Mouse (Mus musculus) granulocyte monocyte progenitor cell, adult 5-6 weeks (primary cell): ENCODE data around the gene Iqch. TPM values are rescaled to one million over a fixed set of nuclear protein-coding genes. Genes with fewer than 3 reads are reported as not detected.

Experiments used
- ATAC-seq: replicated peaks from 2 replicates; pipeline ENCODE4 v1.8.0; 2016; ENCODE audit warnings: mild to moderate bottlenecking, moderate TSS enrichment, inconsistent platforms; ENCODE audit not compliant: poor library complexity, severe bottlenecking
- total RNA-seq, 2 experiments: library from RNA; stranded (forward) in 1 of 2; stranded (reverse) in 1 of 2; fragments of 200-712, 200-1000 nt in 1 of 2; fragments of >200 nt in 1 of 2; fragmentation: Nextera tagmentation in 1 of 2; gene quantifications; 2 replicates each; pipeline ENCODE4 v1.2.3; 2014 to 2017

Gene Iqch
- total RNA-seq (2014; fragmentation: Nextera tagmentation) (not detected in 2 replicates), total RNA-seq (2017) (not detected in 2 replicates)

DNA sequence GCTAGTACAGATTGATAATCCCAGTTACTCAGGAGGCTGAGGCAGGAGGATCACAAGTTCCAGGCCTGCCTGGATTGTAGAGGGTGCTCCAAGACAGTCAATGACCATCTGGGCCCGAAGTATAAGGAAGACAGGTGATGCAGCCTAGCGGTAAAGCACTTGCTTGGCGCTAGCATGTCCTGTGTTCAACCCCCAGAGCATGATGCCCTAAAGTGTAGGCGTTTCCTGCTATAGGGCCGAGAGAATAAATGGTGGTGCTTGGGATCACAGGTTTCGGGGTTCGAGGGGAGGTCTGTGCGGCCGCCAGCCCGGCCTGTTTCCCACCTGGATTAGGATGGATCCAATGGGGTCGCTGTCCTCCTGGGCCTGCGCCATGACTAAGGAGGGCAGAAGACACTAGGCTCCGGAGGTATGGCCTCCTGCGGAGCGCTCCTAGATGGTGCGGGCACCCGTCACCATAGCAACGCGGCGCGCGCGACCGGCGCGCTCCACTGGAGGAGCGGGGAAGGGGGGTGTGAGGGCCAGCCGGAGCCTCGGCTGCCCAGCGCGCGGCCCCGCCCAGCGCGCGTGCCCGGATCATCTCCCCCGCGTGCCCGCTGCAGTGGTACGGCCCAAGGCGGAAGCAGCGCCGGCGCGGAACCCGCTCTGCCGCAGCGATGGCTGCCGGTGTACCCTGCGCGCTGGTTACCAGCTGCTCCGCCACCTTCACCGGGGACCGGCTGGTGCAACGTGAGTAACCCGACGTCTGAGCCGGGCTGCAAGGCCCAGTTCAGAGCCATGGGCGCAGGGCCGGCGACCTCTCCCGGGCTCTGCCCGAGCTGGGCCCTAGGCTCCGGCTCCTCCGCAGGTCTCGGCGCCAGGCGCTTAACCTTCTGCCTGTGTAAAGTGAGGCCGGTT, at the start of gene Iqch, which contains the start of gene Aagab:
Gene Iqch, minus strand, starts transcription at position 451 of the 897 bp plus-strand sequence.
Gene Aagab, plus strand, starts transcription at position 618 of the 897 bp plus-strand sequence.
- ATAC-seq: peak; percentile 97

DNA sequence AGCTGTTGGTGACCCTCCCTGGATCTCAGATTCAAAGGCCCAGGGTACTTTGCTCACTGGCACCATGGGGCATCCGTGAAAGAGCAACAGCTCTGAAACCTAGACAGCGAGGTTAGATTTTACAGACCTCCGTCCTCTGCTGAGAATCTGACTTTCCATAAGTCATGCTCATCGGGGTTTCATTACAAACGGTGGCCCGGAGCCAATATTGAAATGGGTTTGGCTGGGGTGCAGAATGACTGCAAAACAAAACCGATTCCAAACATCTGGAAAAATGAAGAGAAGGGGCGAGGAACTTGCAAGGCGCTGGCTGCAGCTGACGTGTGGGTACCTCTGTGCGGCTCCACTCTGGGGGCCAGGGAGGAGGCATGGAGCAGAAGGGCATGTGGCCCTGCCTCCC, 49.3 kb upstream of the Iqch start:
- ATAC-seq: no peak

DNA sequence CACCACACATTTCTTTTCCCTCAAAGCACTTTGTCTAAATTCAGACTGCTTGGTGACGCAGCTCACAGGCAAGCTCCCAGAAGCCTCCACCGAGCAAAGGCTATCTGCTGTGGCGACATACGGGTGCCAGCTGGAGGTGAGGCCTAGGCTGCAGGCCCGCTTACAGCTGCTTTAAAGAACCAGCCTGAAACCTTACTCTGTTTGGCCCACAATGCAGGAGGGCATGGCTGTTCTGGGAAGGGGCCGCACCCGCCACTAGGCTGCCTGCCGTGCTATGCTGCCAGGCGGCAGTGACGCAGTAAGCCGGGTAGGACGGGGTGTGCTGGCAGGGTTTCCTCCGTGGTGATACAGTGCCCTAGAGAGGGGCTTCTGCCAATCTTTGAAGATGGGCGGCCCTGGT, 48.6 kb upstream of the Iqch start:
- ATAC-seq: no peak

DNA sequence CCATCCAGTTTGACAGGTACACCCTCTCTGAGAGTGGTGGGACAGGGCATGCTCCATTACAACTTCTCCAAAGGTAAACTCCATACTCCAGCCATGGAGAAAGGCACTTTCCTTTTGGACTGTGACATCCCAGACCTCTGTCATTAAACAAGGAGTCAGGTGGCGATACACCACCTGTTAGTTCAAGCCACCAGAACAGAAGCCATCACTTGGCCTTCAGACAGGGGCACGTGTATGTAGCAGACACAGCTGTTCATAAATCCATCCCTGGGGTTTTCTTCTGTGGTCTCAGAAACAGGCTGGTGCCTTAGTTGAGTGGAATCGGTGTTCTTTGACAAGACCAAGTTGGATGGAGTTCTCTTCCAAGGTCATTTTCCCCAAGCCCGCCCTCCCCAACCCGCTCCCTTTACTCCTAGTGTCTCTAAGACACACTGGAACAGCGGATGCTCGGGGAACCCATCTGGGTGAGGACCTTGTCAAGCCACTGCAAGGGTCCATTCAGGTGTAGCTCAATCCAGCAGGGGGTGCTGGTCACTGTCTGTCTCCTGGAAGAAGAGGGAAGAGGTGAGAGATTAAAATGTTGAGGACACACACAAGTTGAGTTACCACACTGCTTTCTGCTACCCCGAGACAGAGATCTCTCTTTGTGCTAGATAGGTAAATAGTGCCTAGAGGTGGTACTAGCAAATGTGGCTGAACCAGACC, 47.7 kb upstream of the Iqch start:
- ATAC-seq: no peak

DNA sequence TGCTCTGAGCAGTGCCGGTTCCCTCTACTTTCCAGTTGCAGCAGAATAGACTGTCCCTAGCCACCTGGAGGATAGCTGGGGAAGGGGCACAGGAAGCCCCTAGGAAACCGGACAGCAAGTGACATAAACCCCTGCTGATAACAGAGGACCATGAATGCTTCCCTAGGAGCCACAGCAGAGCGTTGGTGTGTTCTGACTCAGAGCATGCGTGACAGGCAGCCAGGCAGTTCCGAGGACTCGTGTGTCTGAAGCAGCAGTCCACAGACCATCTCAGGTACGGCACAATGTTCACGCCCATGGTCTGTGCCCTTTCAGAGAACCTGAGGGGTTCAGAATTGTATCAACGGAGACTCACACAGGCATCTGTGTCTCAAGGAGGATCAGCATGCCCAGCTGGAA, 46.2 kb upstream of the Iqch start:
- ATAC-seq: no peak

DNA sequence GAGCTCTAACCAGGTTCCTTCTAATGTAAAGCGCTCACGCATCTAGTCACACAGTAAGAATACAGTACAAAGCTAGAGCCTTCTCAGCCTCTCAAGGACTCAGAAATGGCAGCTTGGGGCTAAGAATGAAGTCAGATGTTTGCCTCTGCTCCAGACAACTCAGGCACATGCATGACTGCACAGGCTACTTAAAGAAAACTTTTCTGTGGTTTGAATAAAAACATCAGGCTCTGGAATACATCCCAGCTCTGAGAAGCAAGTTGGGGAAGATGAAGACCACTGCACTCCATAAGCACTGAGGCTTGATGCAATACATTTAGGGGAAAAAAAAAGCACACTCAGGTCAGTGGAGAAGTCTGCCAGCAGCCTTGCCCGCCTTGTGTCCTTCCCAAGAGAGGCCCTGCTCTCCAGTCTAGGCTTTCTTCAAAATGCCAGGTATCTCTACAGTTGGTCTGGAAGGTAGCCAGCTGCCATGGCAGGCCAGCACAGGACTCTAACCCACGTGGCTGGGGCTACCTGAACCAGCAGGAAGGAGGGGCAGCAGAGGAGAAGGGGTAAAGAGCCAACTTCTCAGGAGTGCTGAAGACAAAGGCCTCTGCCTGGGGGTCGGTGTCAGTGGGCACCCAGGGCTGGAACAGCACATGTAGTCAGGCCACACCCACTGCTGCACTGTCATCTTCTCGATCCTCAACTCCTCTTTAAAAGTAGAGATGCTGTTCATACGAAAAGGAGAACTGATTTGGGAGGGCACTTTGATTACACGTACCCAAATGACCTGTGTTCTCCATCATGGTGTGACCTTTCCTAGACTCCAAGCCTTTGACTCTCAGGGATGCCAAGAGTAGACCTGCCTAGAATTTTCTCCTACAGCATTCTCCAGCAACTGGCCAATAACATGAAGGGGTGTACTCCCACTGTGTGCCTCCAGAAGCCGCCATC, 45.6 kb upstream of the Iqch start:
- ATAC-seq: no peak

DNA sequence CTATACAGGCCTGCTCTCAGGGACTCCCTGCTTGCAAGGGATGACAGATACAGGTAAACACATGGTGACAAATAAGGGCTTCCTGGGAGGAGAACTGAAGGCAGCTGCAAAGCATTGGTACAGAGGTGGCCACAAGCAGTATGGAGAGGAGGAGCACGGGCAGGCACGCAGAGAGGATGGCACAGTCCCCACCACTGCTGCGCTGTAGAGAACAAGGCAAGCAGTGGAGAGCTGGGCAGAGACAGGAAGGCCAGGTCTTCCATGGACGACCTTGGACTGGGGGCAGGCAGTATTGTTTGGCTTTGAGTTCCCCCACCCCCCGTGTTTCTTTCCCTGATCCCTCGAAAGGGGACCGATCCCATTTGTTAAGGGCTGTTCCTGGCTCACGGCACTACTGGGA, 42.8 kb upstream of the Iqch start:
- no peak for ATAC-seq

DNA sequence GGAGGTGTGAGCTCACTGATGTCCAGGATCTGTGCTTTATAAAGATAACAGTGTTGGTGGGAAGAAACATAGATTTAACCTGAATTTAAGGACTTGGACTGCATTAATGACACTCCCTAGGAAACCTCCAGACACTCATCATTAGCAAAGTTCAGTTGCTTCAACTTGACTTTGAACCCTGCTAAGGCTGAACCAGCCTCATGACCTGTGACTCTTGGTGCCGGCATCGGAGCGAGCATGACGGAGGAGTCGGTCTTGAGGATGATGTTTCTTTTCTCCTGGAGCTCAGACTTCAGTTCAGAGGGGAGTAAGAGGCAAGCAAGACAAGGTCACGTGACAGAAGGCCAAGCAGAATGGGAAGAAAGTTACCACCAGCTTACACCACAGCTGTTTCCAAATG, 41.7 kb upstream of the Iqch start:
- no peak for ATAC-seq

DNA sequence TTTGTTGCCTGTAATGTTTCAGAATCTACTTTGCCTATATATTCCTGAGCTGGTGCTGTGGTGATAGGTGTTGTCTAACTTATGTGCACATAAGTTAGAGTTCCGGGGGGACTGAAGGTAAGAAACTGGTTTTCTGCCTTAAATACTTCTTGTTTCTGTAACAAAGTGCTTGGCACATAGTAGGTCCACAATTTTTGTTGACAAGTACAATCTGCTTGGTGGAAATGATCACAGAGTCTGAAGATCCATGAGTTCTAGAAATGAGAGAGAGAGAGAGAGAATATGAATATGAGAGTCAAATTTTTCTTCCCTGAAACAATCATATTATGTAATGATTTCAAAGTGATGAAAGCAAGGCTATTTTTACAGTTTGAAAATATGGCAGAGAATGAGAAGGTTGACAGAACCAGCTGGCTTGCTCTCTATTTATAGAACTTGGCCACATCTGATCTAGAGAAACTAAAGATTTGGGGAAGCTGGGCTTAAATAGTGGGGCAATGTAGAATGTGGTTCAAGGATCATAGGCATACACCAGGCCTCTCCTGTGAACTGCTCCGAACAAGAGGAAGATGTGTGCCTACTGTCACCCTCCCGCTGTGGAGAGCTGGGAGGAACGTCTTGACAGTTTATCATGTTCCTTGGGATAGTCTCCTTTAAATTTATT, 39.8 kb upstream of the Iqch start:
- peak; percentile 88 for ATAC-seq

DNA sequence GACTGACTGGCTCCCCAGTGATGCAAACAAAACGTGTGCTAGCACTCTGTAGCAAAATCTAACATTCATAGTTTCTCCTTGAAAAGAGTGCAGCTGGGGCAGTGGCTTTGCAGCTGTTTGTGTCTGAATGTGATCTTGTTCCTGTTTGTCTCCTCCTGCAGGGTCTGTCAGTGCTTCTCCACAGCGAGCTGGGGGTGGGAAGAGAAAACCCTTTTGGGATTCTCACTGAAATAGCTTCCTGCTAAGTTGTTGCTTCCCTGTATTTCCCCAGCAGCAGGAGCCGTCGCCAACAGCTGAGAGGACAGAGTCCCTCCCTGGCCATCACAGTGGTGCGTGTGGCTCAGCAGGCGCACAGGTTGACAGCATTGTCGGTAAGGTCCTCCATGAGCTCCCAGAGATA, 33.8 kb upstream of the Iqch start:
- no peak for ATAC-seq

DNA sequence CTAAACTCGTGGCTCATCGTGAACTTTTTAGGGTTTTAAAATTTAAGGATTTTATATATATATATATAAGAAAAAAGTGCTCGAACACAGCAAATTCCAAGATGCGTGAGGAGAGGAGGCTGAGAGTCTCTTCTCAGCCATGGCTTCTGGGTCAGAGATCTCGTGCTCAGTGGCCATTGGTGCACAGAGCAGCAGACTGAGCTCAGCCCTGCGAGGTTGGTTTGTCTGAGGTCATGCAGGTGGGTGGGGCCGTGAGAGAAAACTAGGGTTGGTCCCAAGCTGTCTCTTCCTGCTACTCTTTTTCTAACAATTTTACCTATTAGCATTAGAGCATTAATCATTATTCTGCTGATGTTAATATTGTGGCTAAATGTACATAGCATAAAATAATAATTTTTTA, 31.0 kb upstream of the Iqch start:
- ATAC-seq: no peak

DNA sequence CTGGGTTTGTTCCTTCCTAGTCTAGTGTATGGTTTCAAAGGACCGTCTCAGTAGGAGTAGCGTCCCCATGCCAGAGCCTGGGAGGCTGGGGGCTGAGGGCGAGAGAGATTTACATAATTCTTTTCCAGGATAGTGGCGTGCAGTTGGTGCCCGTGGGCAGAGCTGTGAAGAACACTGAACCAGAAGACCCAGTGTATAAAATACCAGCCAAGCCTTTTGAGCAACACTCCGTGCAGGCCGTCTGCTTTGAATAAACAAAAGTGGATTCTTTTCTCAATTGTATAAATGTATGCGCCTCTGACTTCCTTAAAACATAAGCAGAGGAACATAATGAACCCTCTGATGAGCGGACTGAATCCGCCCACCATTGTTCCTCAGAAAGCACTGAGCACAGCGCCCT, 30.6 kb upstream of the Iqch start:
- ATAC-seq: no peak

DNA sequence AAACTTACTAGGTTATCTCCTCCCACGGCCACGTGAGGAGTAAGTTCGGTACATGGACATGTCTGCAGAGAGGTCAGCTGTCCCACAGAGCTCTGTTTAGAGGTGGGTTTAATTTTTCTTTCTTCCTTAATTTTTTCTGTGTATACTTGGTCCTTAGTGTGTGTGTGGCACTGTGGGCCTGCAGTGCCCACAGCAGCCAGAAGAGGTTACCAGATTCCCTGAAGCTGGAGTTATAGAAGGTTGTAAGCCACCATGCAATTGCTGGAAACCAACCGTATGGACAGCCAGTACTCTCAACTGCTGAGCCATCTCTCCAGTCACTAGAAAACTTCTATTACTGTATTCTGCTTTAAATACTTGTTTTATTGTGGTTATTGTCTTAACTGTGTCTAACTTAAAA, 29.8 kb upstream of the Iqch start:
- no peak for ATAC-seq

DNA sequence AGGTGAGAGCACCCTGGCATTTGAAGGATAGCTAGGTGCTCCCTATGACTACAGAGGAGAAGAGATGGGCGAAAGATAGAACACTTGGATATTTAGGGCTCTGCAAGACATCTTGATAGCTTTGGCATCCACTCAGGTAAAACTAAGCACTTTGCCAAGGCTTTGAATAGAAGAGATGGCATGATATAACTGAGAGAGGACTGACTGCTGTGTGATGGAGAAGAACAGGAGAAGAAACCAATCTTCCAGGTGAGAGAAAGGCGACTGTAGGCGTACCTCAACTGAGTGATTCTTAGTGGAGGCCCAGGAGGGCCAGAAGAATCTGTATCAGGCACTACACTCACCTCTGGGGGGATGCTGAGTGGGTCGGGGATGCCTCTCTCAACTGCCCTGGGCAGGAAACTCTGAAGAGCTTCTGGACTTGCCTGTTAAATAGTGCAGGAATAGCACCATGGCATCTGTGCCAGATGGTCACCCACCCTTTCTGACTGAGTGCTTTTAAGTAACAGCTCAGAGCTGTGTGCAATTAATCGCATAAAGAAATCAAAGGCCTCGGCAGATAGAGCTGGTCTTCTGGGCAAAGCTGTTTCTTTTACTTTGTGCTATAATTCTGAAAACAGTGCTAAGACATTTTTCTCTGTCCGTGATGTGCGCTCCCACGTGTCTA, 22.9 kb upstream of the Iqch start:
- ATAC-seq: no peak

DNA sequence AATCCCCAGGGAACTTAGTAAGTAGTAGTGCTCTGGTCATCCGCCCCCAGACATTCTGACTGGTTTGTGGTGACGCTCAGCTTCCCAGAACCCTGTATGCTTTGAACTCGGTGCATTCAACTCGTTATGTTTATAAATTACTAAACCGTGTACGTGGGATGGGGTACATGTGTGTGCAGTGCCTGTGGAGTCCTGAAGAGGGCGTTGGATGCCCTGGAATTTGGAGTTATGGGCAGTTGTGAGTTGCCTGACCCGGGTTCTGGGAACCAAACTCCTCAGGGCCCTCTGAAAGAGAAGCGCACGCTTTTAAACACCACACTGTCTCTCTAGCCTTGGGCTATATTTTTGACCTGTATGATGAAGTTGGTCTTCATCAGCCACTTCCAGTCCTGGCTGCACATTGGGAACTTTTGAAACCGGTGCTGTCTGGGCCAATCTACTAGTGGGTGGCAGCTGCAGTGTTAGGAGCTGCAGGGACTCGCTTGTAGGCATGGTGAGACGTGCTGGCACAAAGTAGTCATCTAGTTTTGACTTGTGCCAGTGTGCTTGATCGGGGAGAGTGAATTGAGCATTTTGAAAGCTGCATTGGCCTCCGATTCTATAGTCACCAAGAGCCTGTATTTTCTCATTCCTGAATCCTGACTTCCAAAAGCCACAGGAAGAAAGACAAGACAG, 21.7 kb upstream of the Iqch start:
- ATAC-seq: no peak

DNA sequence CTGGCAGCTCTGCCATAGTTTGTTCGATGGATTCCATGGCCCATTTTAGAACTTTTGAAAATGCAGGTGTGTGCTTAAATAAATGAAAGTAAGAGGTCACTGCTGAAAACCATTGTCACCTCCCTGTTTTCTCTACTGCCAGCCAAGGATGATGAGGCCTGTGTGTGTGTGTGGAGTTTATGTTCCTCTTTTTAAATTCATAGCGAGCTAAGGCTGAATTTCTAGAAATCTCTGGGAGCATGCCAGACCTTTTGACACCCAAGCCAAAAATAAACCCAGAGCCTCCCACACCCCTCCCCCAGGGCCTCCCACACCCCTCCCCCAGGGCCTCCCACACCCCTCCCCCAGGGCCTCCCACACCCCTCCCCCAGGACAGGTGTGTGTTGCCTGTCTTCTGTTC, 15.7 kb upstream of the Iqch start:
- no peak for ATAC-seq

DNA sequence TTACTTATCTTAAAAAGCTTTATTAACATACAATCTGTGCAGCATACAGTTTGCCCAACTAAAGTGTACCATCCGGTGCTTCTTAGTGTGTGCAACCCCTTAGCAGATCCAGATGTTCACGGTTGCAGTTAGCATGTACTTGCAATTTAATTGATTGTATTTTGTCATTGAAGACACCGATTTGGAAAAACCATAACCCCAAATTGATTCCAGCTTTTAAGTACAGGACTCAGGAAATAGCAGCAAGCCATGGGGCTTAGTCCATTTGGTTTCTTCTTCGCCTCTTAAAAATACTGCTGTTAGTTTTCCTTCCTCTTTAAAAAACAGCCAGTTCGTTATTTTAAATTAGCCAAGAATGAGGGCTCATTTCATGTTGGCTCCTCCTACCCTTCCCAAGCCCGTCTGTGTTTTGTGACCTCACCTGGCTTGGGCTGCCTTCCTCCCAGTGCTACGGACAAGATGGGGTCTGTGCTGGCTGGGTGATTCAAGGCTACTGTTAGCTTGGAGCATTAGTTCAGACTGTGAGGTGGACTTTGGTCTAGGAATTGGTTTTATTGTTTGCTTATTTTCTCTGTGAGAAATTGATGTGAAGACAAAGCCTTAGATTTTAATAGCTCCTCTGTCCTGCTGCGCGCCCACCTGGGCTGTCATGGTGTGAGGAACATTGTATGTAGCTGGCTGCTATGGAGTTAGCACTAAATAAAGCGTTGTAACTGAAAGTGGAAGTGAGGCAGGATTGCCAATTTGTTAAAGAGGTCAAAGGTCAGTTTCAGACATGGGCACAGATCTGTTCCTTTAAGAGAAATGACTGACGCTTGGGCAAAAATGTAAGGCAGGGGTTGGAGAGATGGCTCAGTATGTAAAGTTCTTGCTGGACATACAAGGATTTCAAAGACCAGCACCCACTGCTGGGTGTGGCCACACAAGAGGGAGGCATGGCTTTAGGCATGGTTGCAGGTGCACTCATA, 12.0 kb upstream of the Iqch start:
- peak; percentile 21 for ATAC-seq

DNA sequence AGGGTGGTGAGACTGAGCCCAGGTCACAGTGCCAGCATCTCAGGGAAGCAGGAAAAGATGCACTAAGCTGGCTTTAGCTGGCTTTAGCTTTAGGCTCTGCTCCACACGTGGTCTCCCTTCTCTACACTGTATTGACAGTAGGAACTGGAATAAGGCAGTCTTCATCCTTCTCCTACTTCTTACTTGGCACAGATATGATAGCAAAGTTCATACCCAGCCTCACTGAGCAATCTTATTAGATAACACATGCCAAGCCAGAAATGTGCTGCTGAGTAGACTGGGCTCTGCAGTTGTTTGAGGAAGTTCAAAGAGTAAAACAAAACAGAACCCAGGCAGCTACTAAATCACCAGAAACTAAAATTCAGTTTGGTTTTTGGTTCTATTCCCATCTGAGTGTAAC, 11.3 kb upstream of the Iqch start:
- no peak for ATAC-seq
